Mouse (Mus musculus) myocyte (in vitro differentiated cells): ENCODE measurements around the gene Fkbp15. TPM values are rescaled to one million over a fixed set of nuclear protein-coding genes. Genes with fewer than 3 reads are reported as not detected.
A peak's percentile ranks its signal among the peaks of the same experiment; 100 is the strongest.

ENCODE experiments used
- H3K27me3 ChIP-seq: one replicate; pipeline ENCODE4 v1.6.1; 2011; ENCODE audit not compliant: control insufficient read depth, insufficient read depth, insufficient read length
- H3K36me3 ChIP-seq: one replicate; pipeline ENCODE4 v1.6.1; 2011; ENCODE audit not compliant: control insufficient read depth, insufficient read depth
- H3K4me2 ChIP-seq: one replicate; pipeline ENCODE4 v1.6.1; 2011; ENCODE audit warnings: low read depth, control low read depth
- H3K4me3 ChIP-seq: one replicate; pipeline ENCODE4 v1.5.1; 2011; ENCODE audit warnings: mild to moderate bottlenecking, control low read depth, moderate library complexity
- H3K79me2 ChIP-seq: one replicate; pipeline ENCODE4 v1.6.1; 2011; ENCODE audit not compliant: control insufficient read depth, insufficient read depth
- H3ac ChIP-seq: one replicate; pipeline ENCODE4 v1.6.1; 2011; ENCODE audit not compliant: control insufficient read depth, insufficient read length
- CEBPB ChIP-seq: IDR thresholded peaks from 2 replicates; pipeline ENCODE4 v1.6.1; 2011; ENCODE audit warnings: mild to moderate bottlenecking, moderate library complexity; ENCODE audit not compliant: poor library complexity, insufficient read depth, severe bottlenecking
- E2F4 ChIP-seq: IDR thresholded peaks from one replicate; pipeline ENCODE4 v1.6.1; 2011; ENCODE audit warnings: mild to moderate bottlenecking, control low read depth, moderate library complexity; ENCODE audit not compliant: insufficient read depth
- MAX ChIP-seq: IDR thresholded peaks from one replicate; pipeline ENCODE4 v1.6.1; 2011; ENCODE audit warnings: low read depth, mild to moderate bottlenecking, control low read depth
- MYOD1 ChIP-seq, 3 experiments: IDR thresholded peaks; one replicate each; pipeline ENCODE4 v1.6.1; 2011; ENCODE audit warnings: control low read depth in 2 of 3, low read depth in 2 of 3, mild to moderate bottlenecking in 2 of 3, moderate library complexity in 1 of 3; ENCODE audit not compliant: insufficient read length in 2 of 3, control insufficient read depth in 1 of 3
- MYOG ChIP-seq, 3 experiments: IDR thresholded peaks; one replicate each; pipeline ENCODE4 v1.6.1; 2011; ENCODE audit warnings: control low read depth in 2 of 3, low read depth in 2 of 3, mild to moderate bottlenecking in 2 of 3; ENCODE audit not compliant: insufficient read length in 2 of 3, control insufficient read depth in 1 of 3, insufficient read depth in 1 of 3
- POLR2A ChIP-seq: IDR thresholded peaks from one replicate; pipeline ENCODE4 v1.6.1; 2011; ENCODE audit warnings: low read depth, mild to moderate bottlenecking, control low read depth, moderate library complexity; ENCODE audit not compliant: insufficient read length
- POLR2AphosphoS2 ChIP-seq: IDR thresholded peaks from one replicate; pipeline ENCODE4 v1.6.1; 2011; ENCODE audit warnings: low read depth, control low read depth; ENCODE audit not compliant: insufficient read length
- REST ChIP-seq: IDR thresholded peaks from one replicate; pipeline ENCODE4 v1.6.1; 2011; ENCODE audit warnings: mild to moderate bottlenecking, control low read depth, moderate library complexity; ENCODE audit not compliant: insufficient read depth, insufficient read length
- SRF ChIP-seq: IDR thresholded peaks from one replicate; pipeline ENCODE4 v1.6.1; 2011; ENCODE audit warnings: low read depth; ENCODE audit not compliant: control insufficient read depth, insufficient read length
- TCF12 ChIP-seq: IDR thresholded peaks from one replicate; pipeline ENCODE4 v1.6.1; 2011; ENCODE audit warnings: mild to moderate bottlenecking, control low read depth; ENCODE audit not compliant: poor library complexity, insufficient read depth, severe bottlenecking
- TCF3 ChIP-seq: IDR thresholded peaks from one replicate; pipeline ENCODE4 v1.6.1; 2011; ENCODE audit warnings: low read depth, control low read depth; ENCODE audit not compliant: insufficient read length
- USF1 ChIP-seq: IDR thresholded peaks from one replicate; pipeline ENCODE4 v1.6.1; 2011; ENCODE audit warnings: low read depth, mild to moderate bottlenecking, control low read depth, moderate library complexity
- polyA plus RNA-seq: library from polyadenylated mRNA; unstranded; fragments of >200 nt; fragmentation: generic; extraction: Trizol; gene quantifications from one replicate; pipeline ENCODE4 v1.2.1, GENCODE M21; 2012; ENCODE audit warnings: missing spikeins

Gene Fkbp15
- polyA plus RNA-seq, 1 experiment: 18.4 TPM

- Histone ChIP-seq H3K27me3 (no peaks in the 10 kb centered on the region), H3ac (no peak overlapping the region), H3K4me3 (peak overlapping the region; percentile 63), H3K79me2 (no peaks in the 10 kb centered on the region), H3K4me2 (no peak overlapping the region), H3K36me3 (no peaks in the 10 kb centered on the region)
- no peak for TF ChIP-seq MYOG (IDR thresholded peaks at IDR 0.05; ENCODE audit: control insufficient read depth in 1 of 3, insufficient read depth in 1 of 3, insufficient read length in 2 of 3, low read depth in 2 of 3)
- TF ChIP-seq USF1: no peak
- no peak for TF ChIP-seq TCF12
- TF ChIP-seq MAX: no peak
- no peak for TF ChIP-seq E2F4
- no peak for TF ChIP-seq POLR2AphosphoS2
- TF ChIP-seq REST: no peak
- TF ChIP-seq CEBPB: no peak
- no peak for TF ChIP-seq TCF3
- TF ChIP-seq SRF: no peak
- TF ChIP-seq MYOD1 (IDR thresholded peaks at IDR 0.05; ENCODE audit: control insufficient read depth in 1 of 3, insufficient read length in 2 of 3, low read depth in 2 of 3): no peak
- TF ChIP-seq POLR2A: no peak
Observed at GRCm38 (mm10) chr4:62285576-62285975, 74.8 kb downstream of the Fkbp15 start.

- no peak for TF ChIP-seq USF1
- no peak for TF ChIP-seq MYOG (IDR thresholded peaks at IDR 0.05; ENCODE audit: control insufficient read depth in 1 of 3, insufficient read depth in 1 of 3, insufficient read length in 2 of 3, low read depth in 2 of 3)
- TF ChIP-seq SRF: no peak
- TF ChIP-seq TCF12: no peak
- TF ChIP-seq MYOD1 (IDR thresholded peaks at IDR 0.05; ENCODE audit: control insufficient read depth in 1 of 3, insufficient read length in 2 of 3, low read depth in 2 of 3): no peak
- TF ChIP-seq POLR2AphosphoS2: no peak
- TF ChIP-seq CEBPB: no peak
- no peak for TF ChIP-seq POLR2A
- no peak for TF ChIP-seq MAX
- TF ChIP-seq REST: no peak
- TF ChIP-seq E2F4: no peak
- TF ChIP-seq TCF3: no peak
- Histone ChIP-seq H3K79me2 (no peaks in the 10 kb centered on the region), H3ac (no peak overlapping the region), H3K36me3 (no peaks in the 10 kb centered on the region), H3K4me2 (no peak overlapping the region), H3K27me3 (no peaks in the 10 kb centered on the region), H3K4me3 (no peak overlapping the region)
Observed at GRCm38 (mm10) chr4:62282969-62283368, 77.4 kb downstream of the Fkbp15 start.

GRCm38 (mm10) chr4:62281319-62281718, 79.0 kb downstream of the Fkbp15 start:
- TF ChIP-seq REST (no peak), TCF12 (no peak), CEBPB (no peak), MYOD1 (IDR thresholded peaks at IDR 0.05; ENCODE audit: control insufficient read depth in 1 of 3, insufficient read length in 2 of 3, low read depth in 2 of 3) (no peak), MAX (no peak), E2F4 (no peak), SRF (no peak), USF1 (no peak), POLR2A (no peak), TCF3 (no peak), POLR2AphosphoS2 (no peak), MYOG (IDR thresholded peaks at IDR 0.05; ENCODE audit: control insufficient read depth in 1 of 3, insufficient read depth in 1 of 3, insufficient read length in 2 of 3, low read depth in 2 of 3) (no peak)

GRCm38 (mm10) chr4:62278081-62278480, 82.3 kb downstream of the Fkbp15 start:
- no peaks in the 10 kb centered on the region for H3K79me2 ChIP-seq
- no peak overlapping the region for H3ac ChIP-seq
- no peaks in the 10 kb centered on the region for H3K36me3 ChIP-seq
- no peak overlapping the region for H3K4me3 ChIP-seq
- H3K27me3 ChIP-seq: no peaks in the 10 kb centered on the region
- TF ChIP-seq CEBPB (no peak), MYOG (IDR thresholded peaks at IDR 0.05; ENCODE audit: control insufficient read depth in 1 of 3, insufficient read depth in 1 of 3, insufficient read length in 2 of 3, low read depth in 2 of 3) (no peak), USF1 (no peak), TCF12 (no peak), E2F4 (no peak), REST (no peak), TCF3 (no peak), MYOD1 (IDR thresholded peaks at IDR 0.05; ENCODE audit: control insufficient read depth in 1 of 3, insufficient read length in 2 of 3, low read depth in 2 of 3) (no peak), POLR2AphosphoS2 (no peak), MAX (no peak), POLR2A (no peak), SRF (no peak)
- H3K4me2 ChIP-seq: no peak overlapping the region

More at GRCm38 (mm10) chr4:62281319-62281718, 79.0 kb downstream of the Fkbp15 start:
- Histone ChIP-seq H3K79me2 (no peaks in the 10 kb centered on the region), H3ac (no peak overlapping the region), H3K4me2 (no peak overlapping the region), H3K4me3 (no peak overlapping the region), H3K36me3 (no peaks in the 10 kb centered on the region), H3K27me3 (no peaks in the 10 kb centered on the region)
